ENCODE assay signal across 8 mouse cellular contexts in the genomic region with DNA sequence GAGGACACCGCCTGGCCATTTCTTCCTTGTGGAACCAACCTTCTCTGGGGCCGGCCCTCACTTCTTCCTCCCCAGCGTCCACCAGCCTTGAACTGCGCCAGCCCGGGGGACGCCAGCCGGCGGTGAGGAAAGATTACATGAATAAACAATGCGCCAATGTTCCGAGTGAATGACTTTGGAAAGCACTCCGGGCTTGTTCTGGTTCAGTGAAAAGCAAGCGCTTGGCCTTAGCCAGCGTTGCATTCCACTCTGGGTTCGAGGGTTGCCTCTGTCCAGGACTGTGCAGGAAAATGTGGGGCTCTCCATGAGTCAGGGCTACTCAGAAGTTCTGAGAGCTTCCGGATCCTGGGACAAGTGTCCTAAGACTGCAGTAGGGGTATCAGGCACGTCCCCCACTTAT. TPM values are rescaled to one million over a fixed set of nuclear protein-coding genes. Genes with fewer than 3 reads are reported as not detected.
A peak's percentile ranks its signal among the peaks of the same experiment; 100 is the strongest.
DNase-seq lines count a peak whose midpoint lies in the region; ATAC-seq and TF ChIP-seq lines count a peak whose summit lies in the region.

No protein-coding gene starts in this region.

- WGBS in lung, adult 2 months = 51% methylated on average over 16 of the region's 16 CpGs
- 37% methylated on average over 16 of the region's 16 CpGs for WGBS in forebrain, embryonic 13.5 days
- 64% methylated on average over 16 of the region's 16 CpGs for WGBS in midbrain, embryonic 10.5 days

- peak; percentile 11 for DNase-seq in lung, adult 2 months
- DNase-seq in lung, postnatal 14 days = no peak
- DNase-seq in kidney, postnatal 10 days = peak; percentile 76
- peak; percentile 35 for DNase-seq in midbrain, embryonic 10.5 days (ENCODE audit: low spot score)
- no peak for DNase-seq in heart, postnatal 4 days
- no peak for DNase-seq in thymus, postnatal 0 days (ENCODE audit: low spot score)
- DNase-seq in spleen, adult 18-20 months = no peak

- no peaks in the 10 kb centered on the region for H3K4me1 ChIP-seq in lung, adult 2 months (ENCODE audit: control insufficient read depth, insufficient read depth, low read length)
- H3K4me1 ChIP-seq in forebrain, embryonic 13.5 days = peaks cover 24% of the 10 kb centered on the region
- H3K4me1 ChIP-seq in midbrain, embryonic 10.5 days = peaks cover 43% of the 10 kb centered on the region

- H3K4me2 ChIP-seq in forebrain, embryonic 13.5 days = no peak overlapping the region

- no peak overlapping the region for H3K27ac ChIP-seq in forebrain, embryonic 13.5 days
- H3K27ac ChIP-seq in midbrain, embryonic 10.5 days (replicated peaks) = peak overlapping the region; percentile 71

- H3K9me3 ChIP-seq in forebrain, embryonic 13.5 days (replicated peaks) = 0 out of 2 replicates have a peak, but pooled peaks cover 5% of the 10 kb centered on the region
- H3K9me3 ChIP-seq in midbrain, embryonic 10.5 days (replicated peaks) = no peaks in the 10 kb centered on the region; the same call in 1 of the 2 replicates

- no peak overlapping the region for H3K9ac ChIP-seq in forebrain, embryonic 13.5 days

- H3K4me3 ChIP-seq in lung, adult 2 months (replicated peaks; ENCODE audit: extremely low read depth, low read depth, low read length) = no peak overlapping the region
- H3K4me3 ChIP-seq in forebrain, embryonic 13.5 days = no peak overlapping the region
- no peak overlapping the region for H3K4me3 ChIP-seq in midbrain, embryonic 10.5 days

- no peaks in the 10 kb centered on the region for H3K27me3 ChIP-seq in forebrain, embryonic 13.5 days
- 0 out of 2 replicates have a peak, but pooled peaks cover 5% of the 10 kb centered on the region for H3K27me3 ChIP-seq in midbrain, embryonic 10.5 days (ENCODE audit: low read depth, poor library complexity, severe bottlenecking)

- 0 out of 2 replicates have a peak, but pooled peaks have one; percentile 36 for ATAC-seq in forebrain, embryonic 13.5 days

- H3K36me3 ChIP-seq in forebrain, embryonic 13.5 days (ENCODE audit: poor library complexity, severe bottlenecking) = no peaks in the 10 kb centered on the region
- no peaks in the 10 kb centered on the region for H3K36me3 ChIP-seq in midbrain, embryonic 10.5 days

- no peak for TF ChIP-seq CTCF in lung, adult 2 months (IDR thresholded peaks at IDR 0.05; ENCODE audit: insufficient read depth, low read length)

- no peak for TF ChIP-seq POLR2A in lung, adult 2 months (IDR thresholded peaks at IDR 0.05; ENCODE audit: borderline replicate concordance, extremely low read depth, low read depth, low read length)

RNA-seq across cellular contexts. Expression of a gene that starts 31.8 kb away (rescaled TPM):
- polyA plus RNA-seq in lung, adult 2 months (2012; rRNA removed) = 3.4 and 6.1 TPM in 2 replicates
- 0.75 and 0.83 TPM in 2 replicates for polyA plus RNA-seq in forebrain, embryonic 13.5 days (2015; fragmentation: Nextera tagmentation; extraction: Ambion mirVana)
- polyA plus RNA-seq in midbrain, embryonic 10.5 days (2016; fragmentation: Nextera tagmentation; extraction: Ambion mirVana) = 1.7 and 1.9 TPM in 2 replicates
- 1 to 10 TPM; 1.4 to 1.7 TPM for total RNA-seq in heart, postnatal 4 days (2021)
- 0.62 and 0.65 TPM in 2 replicates for polyA plus RNA-seq in thymus, postnatal 0 days (2015; fragmentation: Nextera tagmentation; extraction: Ambion mirVana)

Comparison
In these comparisons a context has a peak if more than half of its experiments do, and no peak if none do; other contexts are left out.
1. DNase-seq: peak in lung, adult 2 months (single experiment), kidney, postnatal 10 days (single experiment) and midbrain, embryonic 10.5 days (single experiment); none in lung, postnatal 14 days (single experiment), heart, postnatal 4 days (single experiment), thymus, postnatal 0 days (single experiment) and spleen, adult 18-20 months (0 of 2).